Mouse (Mus musculus) neural tube, embryonic 12.5 days (tissue): ENCODE results near the gene Cpne6. TPM values are rescaled to one million over a fixed set of nuclear protein-coding genes. Genes with fewer than 3 reads are reported as not detected.

Experiments used
- ATAC-seq: fragments of 200-750 bp; cut with Nextera tagmentation; 2 replicates; pipeline ENCODE4 v1.8.0; 2017; ENCODE audit warnings: low read depth, mild to moderate bottlenecking, moderate TSS enrichment, moderate library complexity; ENCODE audit not compliant: low FRiP score
- H3K27ac ChIP-seq: fragments of 300-500 bp; sonication (generic); 2 replicates; pipeline ENCODE4 v1.5.1; 2016
- H3K27me3 ChIP-seq: fragments of 300-500 bp; sonication (generic); replicated peaks from 2 replicates; pipeline ENCODE4 v1.6.1; 2016; ENCODE audit warnings: mild to moderate bottlenecking
- H3K36me3 ChIP-seq: fragments of 300-500 bp; sonication (generic); 2 replicates; pipeline ENCODE4 v1.6.1; 2016; ENCODE audit warnings: mild to moderate bottlenecking
- H3K4me1 ChIP-seq: fragments of 300-500 bp; sonication (generic); 2 replicates; pipeline ENCODE4 v1.6.1; 2016
- H3K4me2 ChIP-seq: fragments of 300-500 bp; sonication (generic); replicated peaks from 2 replicates; pipeline ENCODE4 v1.6.1; 2016; ENCODE audit warnings: mild to moderate bottlenecking
- H3K4me3 ChIP-seq: fragments of 300-500 bp; sonication (generic); 2 replicates; pipeline ENCODE4 v1.5.1; 2016
- H3K9ac ChIP-seq: fragments of 300-500 bp; sonication (generic); 2 replicates; pipeline ENCODE4 v1.6.1; 2016; ENCODE audit warnings: mild to moderate bottlenecking
- H3K9me3 ChIP-seq: fragments of 300-500 bp; sonication (generic); 2 replicates; pipeline ENCODE4 v1.6.1; 2016; ENCODE audit warnings: mild to moderate bottlenecking
- WGBS: fragments of 180-500 bp; shearing (Covaris S2); methylation state at CpG from one replicate; pipeline ENCODE4 v1.1.7; 2016; 5-methylcytosine and 5-hydroxymethylcytosine counted together
- polyA plus RNA-seq: library from polyadenylated mRNA; unstranded; fragments of >200 nt; fragmentation: Nextera tagmentation; extraction: Ambion mirVana; gene quantifications from 2 replicates; pipeline ENCODE4 v1.2.1, GENCODE M21; 2016

Gene Cpne6
- polyA plus RNA-seq: 1.4 and 2.4 TPM in 2 replicates

- Histone ChIP-seq H3K27ac (no peak within 1 kb of the TSS), H3K4me2 (0 out of 2 replicates have a peak within 1 kb of the TSS, but pooled peaks have one; percentile 19), H3K27me3 (0 out of 2 replicates have a peak, but pooled peaks cover 4% of the 10 kb centered on the region), H3K9me3 (no peaks in the 10 kb centered on the region), H3K4me3 (no peak within 1 kb of the TSS), H3K4me1 (peaks cover 13% of the 10 kb centered on the region; the same call in 1 of the 2 replicates), H3K36me3 (peaks cover 5% of the 10 kb centered on the region), H3K9ac (no peak within 1 kb of the TSS)
- ATAC-seq: no peak
- 68% methylated on average over 22 of the region's 22 CpGs for WGBS
Observed at GRCm38 (mm10) chr14:55510125-55510731, at the start of gene Cpne6. Gene Cpne6 (plus strand): TSS chr14:55510445.

DNA sequence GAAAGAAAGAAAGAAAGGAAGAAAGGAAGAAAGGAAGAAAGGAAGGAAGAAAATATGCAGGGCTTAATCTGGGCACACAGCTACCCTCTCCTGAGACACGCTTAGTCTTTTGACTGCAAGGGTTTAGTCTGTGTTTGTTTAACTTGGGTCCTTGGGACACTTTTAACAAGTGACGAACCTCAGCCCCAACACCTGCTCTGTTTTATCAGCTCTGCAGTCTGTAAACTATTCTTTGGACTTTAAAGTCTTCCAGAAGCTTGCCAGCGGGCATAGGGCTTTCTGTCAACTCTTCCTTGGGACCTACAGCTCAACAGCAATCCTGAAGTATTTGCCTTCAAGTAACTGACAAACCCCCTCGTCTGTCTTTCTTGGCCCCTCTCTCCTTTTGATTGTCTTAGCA, 48.5 kb upstream of the Cpne6 start:
- Histone ChIP-seq H3K4me1 (no peaks in the 10 kb centered on the region), H3K9ac (no peak overlapping the region), H3K27ac (no peak overlapping the region), H3K36me3 (no peaks in the 10 kb centered on the region), H3K27me3 (no peaks in the 10 kb centered on the region), H3K9me3 (no peaks in the 10 kb centered on the region), H3K4me3 (no peak overlapping the region), H3K4me2 (no peak overlapping the region)
- WGBS: 68% methylated on average over 4 of the region's 4 CpGs
- no peak for ATAC-seq

DNA sequence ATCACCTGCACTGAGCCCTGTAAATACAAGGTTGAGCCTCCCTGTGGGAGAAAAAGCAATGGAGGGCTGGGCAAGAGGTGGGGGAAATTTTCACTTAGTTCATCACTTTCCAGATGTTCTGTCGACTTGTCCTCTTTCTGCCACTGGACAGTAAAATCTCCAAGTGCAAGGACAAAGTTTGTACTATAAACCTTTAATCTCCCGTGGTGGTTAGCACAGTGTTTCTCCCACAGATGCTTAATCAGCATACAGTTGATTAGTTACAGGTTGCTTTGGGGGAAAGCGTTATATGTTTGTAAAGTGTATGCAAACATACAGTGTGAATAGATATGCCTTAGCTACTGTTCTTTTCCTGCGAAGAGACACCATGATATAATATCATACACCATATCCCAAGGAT, 43.8 kb upstream of the Cpne6 start:
- no peak for ATAC-seq
- Histone ChIP-seq H3K4me2 (no peak overlapping the region), H3K27ac (no peak overlapping the region), H3K9me3 (no peaks in the 10 kb centered on the region), H3K9ac (no peak overlapping the region), H3K27me3 (no peaks in the 10 kb centered on the region), H3K4me3 (no peak overlapping the region), H3K4me1 (0 out of 2 replicates have a peak, but pooled peaks cover 4% of the 10 kb centered on the region), H3K36me3 (no peaks in the 10 kb centered on the region)
- WGBS: 78% methylated on average over 4 of the region's 4 CpGs

DNA sequence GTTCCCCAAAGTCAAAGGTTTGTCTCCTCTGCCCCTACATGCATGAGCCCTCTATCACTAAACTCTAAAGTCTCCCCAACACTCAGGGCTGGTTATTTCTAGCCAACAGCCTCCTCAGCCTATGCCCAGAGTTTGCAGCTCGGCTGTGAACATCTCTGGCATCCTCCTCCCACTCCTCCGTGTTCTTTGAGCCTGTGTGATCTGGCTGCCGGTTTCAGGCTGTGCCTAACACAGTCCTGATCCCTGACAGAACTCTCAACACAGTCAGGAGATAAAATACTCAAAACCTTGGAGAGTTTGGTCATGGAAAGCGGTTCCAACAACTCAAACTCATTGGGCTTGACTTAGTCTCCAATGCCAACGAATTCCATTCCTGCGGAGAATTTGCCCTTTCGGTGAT, 43.1 kb upstream of the Cpne6 start:
- Histone ChIP-seq H3K9me3 (no peaks in the 10 kb centered on the region), H3K27ac (no peak overlapping the region), H3K27me3 (no peaks in the 10 kb centered on the region), H3K4me2 (no peak overlapping the region), H3K9ac (no peak overlapping the region), H3K36me3 (no peaks in the 10 kb centered on the region), H3K4me1 (0 out of 2 replicates have a peak, but pooled peaks cover 4% of the 10 kb centered on the region), H3K4me3 (no peak overlapping the region)
- ATAC-seq: no peak
- WGBS: 82% methylated on average over 7 of the region's 7 CpGs

GRCm38 (mm10) chr14:55468301-55468741, 41.9 kb upstream of the Cpne6 start:
- Histone ChIP-seq H3K36me3 (no peaks in the 10 kb centered on the region), H3K4me3 (no peak overlapping the region), H3K27ac (no peak overlapping the region), H3K27me3 (no peaks in the 10 kb centered on the region), H3K4me2 (no peak overlapping the region), H3K4me1 (0 out of 2 replicates have a peak, but pooled peaks cover 4% of the 10 kb centered on the region), H3K9me3 (no peaks in the 10 kb centered on the region), H3K9ac (no peak overlapping the region)
- ATAC-seq: no peak
- WGBS: 89% methylated on average over 2 of the region's 2 CpGs

DNA sequence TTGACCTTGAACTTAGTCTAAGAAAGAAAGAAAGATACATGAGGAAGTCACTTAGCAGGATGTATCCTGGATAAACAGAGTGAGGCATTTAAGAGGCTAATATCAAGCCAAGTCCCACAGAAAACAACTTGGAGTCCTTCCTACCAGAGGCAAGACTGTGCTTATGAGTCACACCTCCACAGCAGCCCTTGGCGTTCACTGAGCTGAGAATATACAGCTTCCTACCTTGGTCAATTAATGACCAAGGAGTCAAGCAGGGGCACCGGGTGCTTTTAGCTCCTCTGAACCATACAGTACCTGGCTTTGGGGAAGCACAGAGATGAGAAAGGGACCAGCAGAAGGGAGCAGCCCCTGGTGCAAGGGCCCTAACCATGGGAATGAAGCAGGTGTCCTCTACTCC, 41.2 kb upstream of the Cpne6 start:
- Histone ChIP-seq H3K9me3 (no peaks in the 10 kb centered on the region), H3K4me3 (no peak overlapping the region), H3K4me2 (no peak overlapping the region), H3K9ac (no peak overlapping the region), H3K27ac (no peak overlapping the region), H3K27me3 (no peaks in the 10 kb centered on the region), H3K36me3 (no peaks in the 10 kb centered on the region), H3K4me1 (0 out of 2 replicates have a peak, but pooled peaks cover 4% of the 10 kb centered on the region)
- ATAC-seq: no peak
- WGBS: 89% methylated on average over 2 of the region's 2 CpGs

- Histone ChIP-seq H3K27ac (no peak overlapping the region), H3K27me3 (no peaks in the 10 kb centered on the region), H3K4me2 (no peak overlapping the region), H3K36me3 (no peaks in the 10 kb centered on the region), H3K4me3 (no peak overlapping the region), H3K9ac (no peak overlapping the region), H3K4me1 (0 out of 2 replicates have a peak, but pooled peaks cover 4% of the 10 kb centered on the region), H3K9me3 (no peaks in the 10 kb centered on the region)
- WGBS: 85% methylated on average over 6 of the region's 6 CpGs
- no peak for ATAC-seq
Observed at GRCm38 (mm10) chr14:55469821-55470220, 40.4 kb upstream of the Cpne6 start.

GRCm38 (mm10) chr14:55470806-55471205, 39.4 kb upstream of the Cpne6 start:
- Histone ChIP-seq H3K36me3 (no peaks in the 10 kb centered on the region), H3K4me1 (0 out of 2 replicates have a peak, but pooled peaks cover 4% of the 10 kb centered on the region), H3K4me3 (no peak overlapping the region), H3K27me3 (no peaks in the 10 kb centered on the region), H3K9me3 (no peaks in the 10 kb centered on the region), H3K4me2 (no peak overlapping the region), H3K27ac (no peak overlapping the region), H3K9ac (no peak overlapping the region)
- WGBS: 18% methylated on average over 10 of the region's 10 CpGs
- ATAC-seq: no peak

DNA sequence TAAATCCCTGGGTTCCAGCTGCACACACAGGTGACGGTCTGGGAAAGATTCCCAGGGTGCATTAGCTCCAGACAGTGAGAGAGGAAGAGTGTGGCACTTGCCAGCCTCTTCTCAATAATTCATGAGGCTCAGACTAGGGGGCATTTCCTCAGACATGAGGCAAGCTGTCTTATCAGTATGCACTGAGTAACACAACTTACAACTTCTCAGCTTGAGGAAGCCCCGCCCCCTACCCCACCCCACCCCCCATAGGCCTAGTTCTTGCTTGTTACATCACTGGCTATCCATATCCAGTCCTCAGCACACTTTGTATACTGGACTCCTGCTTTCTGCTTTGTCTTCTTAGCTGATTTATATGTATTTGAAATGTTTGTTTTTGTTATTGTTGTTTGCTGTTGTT, 34.6 kb upstream of the Cpne6 start:
- Histone ChIP-seq H3K9ac (no peak overlapping the region), H3K4me1 (0 out of 2 replicates have a peak, but pooled peaks cover 4% of the 10 kb centered on the region), H3K4me3 (no peak overlapping the region), H3K27me3 (no peaks in the 10 kb centered on the region), H3K4me2 (no peak overlapping the region), H3K9me3 (no peaks in the 10 kb centered on the region), H3K36me3 (no peaks in the 10 kb centered on the region), H3K27ac (no peak overlapping the region)
- WGBS: 73% methylated on average over 2 of the region's 2 CpGs
- no peak for ATAC-seq

DNA sequence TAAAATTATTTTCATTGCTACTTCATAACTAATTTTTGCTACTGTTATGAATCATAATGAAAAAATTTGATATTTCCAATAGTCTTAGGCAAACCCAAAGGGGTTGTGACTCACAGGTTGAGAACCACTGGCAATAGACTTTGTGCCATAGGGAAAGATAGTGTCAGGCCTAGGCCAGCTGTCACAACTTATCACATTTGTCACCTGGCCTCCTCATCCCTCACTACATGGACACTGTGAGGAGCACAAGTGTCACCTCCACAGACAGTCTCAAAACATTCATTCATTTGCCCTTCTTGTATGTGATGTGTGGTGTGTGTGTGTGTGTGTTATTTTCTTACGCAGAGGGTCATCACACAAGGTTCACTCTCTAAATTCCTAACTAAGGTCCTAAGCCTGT, 32.8 kb upstream of the Cpne6 start:
- Histone ChIP-seq H3K4me3 (no peak overlapping the region), H3K4me1 (no peaks in the 10 kb centered on the region), H3K27me3 (no peaks in the 10 kb centered on the region), H3K4me2 (no peak overlapping the region), H3K27ac (no peak overlapping the region), H3K9ac (no peak overlapping the region), H3K36me3 (no peaks in the 10 kb centered on the region), H3K9me3 (no peaks in the 10 kb centered on the region)
- no peak for ATAC-seq
- WGBS: 97% methylated on average over 1 of the region's 1 CpGs

GRCm38 (mm10) chr14:55477829-55478228, 32.4 kb upstream of the Cpne6 start:
- H3K4me2 ChIP-seq: peak overlapping the region; percentile 58; the same call in 1 of the 2 replicates
- no peaks in the 10 kb centered on the region for H3K9me3 ChIP-seq
- WGBS: 91% methylated on average over 5 of the region's 5 CpGs
- no peak for ATAC-seq
- no peaks in the 10 kb centered on the region for H3K4me1 ChIP-seq
- no peaks in the 10 kb centered on the region for H3K27me3 ChIP-seq
- no peaks in the 10 kb centered on the region for H3K36me3 ChIP-seq
- H3K4me3 ChIP-seq: no peak overlapping the region
- H3K27ac ChIP-seq: no peak overlapping the region
- no peak overlapping the region for H3K9ac ChIP-seq

- Histone ChIP-seq H3K4me2 (peak within 1 kb of the TSS; percentile 58), H3K27me3 (no peaks in the 10 kb centered on the region), H3K4me3 (peak within 1 kb of the TSS; percentile 45), H3K9me3 (no peaks in the 10 kb centered on the region), H3K4me1 (no peaks in the 10 kb centered on the region), H3K27ac (no peak within 1 kb of the TSS), H3K36me3 (no peaks in the 10 kb centered on the region), H3K9ac (peak within 1 kb of the TSS; percentile 61)
- peak; percentile 95 for ATAC-seq
- under 1% methylated on average over 38 of the region's 38 CpGs for WGBS
Observed at GRCm38 (mm10) chr14:55478651-55479599, 31.3 kb upstream of the Cpne6 start, which contains the start of gene Dhrs4. Gene Dhrs4 (plus strand): TSS chr14:55478758.
